Mouse (Mus musculus): ENCODE measurements at regions not wholly inside any gene's neighbourhood (a gene's known extent, or its start where the extent isn't known, plus 50 kb on each side); places are given as distances from the start of the nearest gene placed in this dataset.
A peak's percentile ranks its signal among the peaks of the same experiment; 100 is the strongest.

DNA sequence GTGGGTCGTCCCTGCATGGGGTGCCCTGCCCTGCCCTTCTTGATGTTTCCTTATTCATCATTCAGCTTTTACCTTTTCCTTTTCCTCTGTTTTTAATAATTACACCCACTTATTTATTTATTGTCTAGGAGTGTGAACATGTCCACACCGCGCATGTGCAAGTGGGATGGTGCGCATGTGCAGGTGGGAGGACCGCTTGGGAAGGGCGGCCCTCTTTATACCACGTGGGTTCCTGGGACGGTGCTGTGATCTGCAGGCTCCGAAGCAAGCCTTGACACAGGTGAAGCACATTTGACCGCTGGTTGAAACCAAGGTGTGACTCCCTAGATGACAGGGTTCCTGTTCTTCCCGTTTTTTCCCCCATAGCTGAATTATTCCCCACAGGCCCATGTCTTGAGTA, 60.0 kb downstream of the Syf2 start:
- no peak for TF ChIP-seq MAX (IDR thresholded peaks at IDR 0.05; ENCODE audit: low read depth)
- TF ChIP-seq SRF (IDR thresholded peaks at IDR 0.05; ENCODE audit: control insufficient read depth, insufficient read length, low read depth): no peak
- no peak for TF ChIP-seq CEBPB (IDR thresholded peaks at IDR 0.05; ENCODE audit: insufficient read depth, poor library complexity, severe bottlenecking)
- no peak for TF ChIP-seq TCF12 (IDR thresholded peaks at IDR 0.05; ENCODE audit: insufficient read depth, poor library complexity, severe bottlenecking)
- no peak for TF ChIP-seq POLR2A (IDR thresholded peaks at IDR 0.05; ENCODE audit: insufficient read length, low read depth)
- no peak for TF ChIP-seq MYOG (IDR thresholded peaks at IDR 0.05; ENCODE audit: control insufficient read depth in 1 of 3, insufficient read depth in 1 of 3, insufficient read length in 2 of 3, low read depth in 2 of 3)
- TF ChIP-seq USF1 (IDR thresholded peaks at IDR 0.05; ENCODE audit: low read depth): no peak
- no peak for TF ChIP-seq E2F4 (IDR thresholded peaks at IDR 0.05; ENCODE audit: insufficient read depth)
- TF ChIP-seq TCF3 (IDR thresholded peaks at IDR 0.05; ENCODE audit: insufficient read length, low read depth): no peak
- Histone ChIP-seq H3K27me3 (ENCODE audit: control insufficient read depth, insufficient read depth, insufficient read length) (no peaks in the 10 kb centered on the region), H3ac (ENCODE audit: control insufficient read depth, insufficient read length) (no peak overlapping the region), H3K4me2 (ENCODE audit: low read depth) (no peak overlapping the region), H3K36me3 (ENCODE audit: control insufficient read depth, insufficient read depth) (no peaks in the 10 kb centered on the region), H3K79me2 (ENCODE audit: control insufficient read depth, insufficient read depth) (no peaks in the 10 kb centered on the region), H3K4me3 (no peak overlapping the region)

DNA sequence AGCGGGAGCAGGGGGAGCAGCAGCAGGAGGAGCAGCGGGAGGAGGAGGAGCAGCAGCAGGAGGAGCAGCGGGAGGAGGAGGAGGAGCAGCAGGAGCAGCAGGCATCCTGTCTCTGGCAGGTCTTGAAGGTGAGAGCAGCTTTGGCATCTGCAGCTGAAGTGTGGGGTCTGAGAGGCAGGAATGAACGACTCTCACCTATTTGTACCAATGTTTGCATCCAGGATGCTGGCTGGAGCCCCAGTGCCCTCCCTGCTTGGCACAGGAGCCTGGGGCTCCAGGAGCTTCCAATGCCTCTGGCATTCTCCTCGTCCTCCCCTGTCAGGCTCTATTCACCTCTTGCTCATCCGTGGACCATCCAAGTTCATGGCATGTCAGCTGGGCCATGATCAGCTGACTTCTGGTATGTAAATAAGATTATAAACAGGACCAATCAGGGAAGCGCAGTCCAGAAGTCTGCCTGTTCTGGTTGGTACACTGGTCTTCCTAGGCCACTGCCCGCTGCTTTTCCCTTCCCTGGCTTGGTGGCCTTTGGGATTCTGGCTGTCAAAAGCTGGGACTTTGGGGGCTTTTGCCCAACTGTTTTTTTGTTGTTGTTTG, 62.9 kb downstream of the Syf2 start:
- no peaks in the 10 kb centered on the region for H3K79me2 ChIP-seq (ENCODE audit: control insufficient read depth, insufficient read depth)
- TF ChIP-seq TCF12 (IDR thresholded peaks at IDR 0.05; ENCODE audit: insufficient read depth, poor library complexity, severe bottlenecking): no peak
- TF ChIP-seq USF1 (IDR thresholded peaks at IDR 0.05; ENCODE audit: low read depth): peak; percentile 33
- H3K27me3 ChIP-seq (ENCODE audit: control insufficient read depth, insufficient read depth, insufficient read length): no peaks in the 10 kb centered on the region
- no peak overlapping the region for H3ac ChIP-seq (ENCODE audit: control insufficient read depth, insufficient read length)
- H3K4me3 ChIP-seq: no peak overlapping the region
- no peaks in the 10 kb centered on the region for H3K36me3 ChIP-seq (ENCODE audit: control insufficient read depth, insufficient read depth)
- no peak overlapping the region for H3K4me2 ChIP-seq (ENCODE audit: low read depth)

DNA sequence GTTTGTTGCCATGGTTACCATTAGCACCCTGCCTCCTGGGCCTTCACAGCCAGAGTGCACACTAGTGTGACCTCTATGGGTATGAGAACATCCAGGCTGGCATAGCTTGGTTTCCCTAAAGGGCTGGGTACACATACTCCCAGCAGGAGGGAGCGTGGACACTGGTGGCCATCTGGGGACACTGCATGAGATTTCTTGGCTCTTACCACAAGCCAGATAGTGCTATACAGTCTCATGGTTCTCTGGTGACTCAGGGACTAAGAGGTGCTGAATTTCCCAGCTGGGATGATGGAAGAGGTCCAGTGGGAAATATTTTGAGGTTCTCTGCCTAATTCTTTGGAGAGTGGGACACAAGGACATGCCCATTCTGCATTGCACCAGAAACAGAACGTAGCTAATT, 63.5 kb downstream of the Syf2 start:
- TF ChIP-seq MYOG (IDR thresholded peaks at IDR 0.05; ENCODE audit: control insufficient read depth in 1 of 3, insufficient read depth in 1 of 3, insufficient read length in 2 of 3, low read depth in 2 of 3): peak in 1 of 3 experiments; percentile 20
- TF ChIP-seq TCF3 (IDR thresholded peaks at IDR 0.05; ENCODE audit: insufficient read length, low read depth): no peak
- H3K79me2 ChIP-seq (ENCODE audit: control insufficient read depth, insufficient read depth): no peaks in the 10 kb centered on the region
- no peak overlapping the region for H3ac ChIP-seq (ENCODE audit: control insufficient read depth, insufficient read length)
- H3K27me3 ChIP-seq (ENCODE audit: control insufficient read depth, insufficient read depth, insufficient read length): no peaks in the 10 kb centered on the region
- no peak overlapping the region for H3K4me2 ChIP-seq (ENCODE audit: low read depth)
- no peak overlapping the region for H3K4me3 ChIP-seq
- H3K36me3 ChIP-seq (ENCODE audit: control insufficient read depth, insufficient read depth): no peaks in the 10 kb centered on the region

DNA sequence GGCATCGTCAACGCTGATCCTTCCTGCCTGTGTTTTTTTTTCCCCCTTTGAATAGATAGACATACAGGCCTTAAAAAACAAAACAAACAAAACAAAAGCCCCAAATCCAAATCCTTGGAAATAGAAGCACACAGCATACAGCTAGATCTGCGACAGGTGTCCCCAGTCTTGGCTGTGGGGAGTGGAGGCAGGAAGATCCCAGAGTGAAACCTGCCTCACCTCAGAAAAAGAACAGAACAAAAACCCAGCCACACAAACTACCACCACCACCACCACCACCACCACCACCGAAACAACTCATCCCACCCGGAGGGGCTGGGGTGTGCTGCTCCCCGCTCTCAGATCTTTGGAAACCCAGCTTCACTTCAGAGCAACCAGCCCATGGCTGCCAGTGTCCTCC, 64.0 kb downstream of the Syf2 start:
- TF ChIP-seq MYOD1 (IDR thresholded peaks at IDR 0.05; ENCODE audit: control insufficient read depth in 1 of 3, insufficient read length in 2 of 3, low read depth in 2 of 3): no peak
- no peak for TF ChIP-seq POLR2AphosphoS2 (IDR thresholded peaks at IDR 0.05; ENCODE audit: insufficient read length, low read depth)
- TF ChIP-seq CEBPB (IDR thresholded peaks at IDR 0.05; ENCODE audit: insufficient read depth, poor library complexity, severe bottlenecking): no peak
- no peak for TF ChIP-seq REST (IDR thresholded peaks at IDR 0.05; ENCODE audit: insufficient read depth, insufficient read length)
- TF ChIP-seq MYOG (IDR thresholded peaks at IDR 0.05; ENCODE audit: control insufficient read depth in 1 of 3, insufficient read depth in 1 of 3, insufficient read length in 2 of 3, low read depth in 2 of 3): no peak
- no peak for TF ChIP-seq TCF12 (IDR thresholded peaks at IDR 0.05; ENCODE audit: insufficient read depth, poor library complexity, severe bottlenecking)
- no peak for TF ChIP-seq USF1 (IDR thresholded peaks at IDR 0.05; ENCODE audit: low read depth)
- no peak for TF ChIP-seq SRF (IDR thresholded peaks at IDR 0.05; ENCODE audit: control insufficient read depth, insufficient read length, low read depth)
- TF ChIP-seq POLR2A (IDR thresholded peaks at IDR 0.05; ENCODE audit: insufficient read length, low read depth): no peak
- TF ChIP-seq MAX (IDR thresholded peaks at IDR 0.05; ENCODE audit: low read depth): no peak
- TF ChIP-seq TCF3 (IDR thresholded peaks at IDR 0.05; ENCODE audit: insufficient read length, low read depth): no peak
- TF ChIP-seq E2F4 (IDR thresholded peaks at IDR 0.05; ENCODE audit: insufficient read depth): no peak

DNA sequence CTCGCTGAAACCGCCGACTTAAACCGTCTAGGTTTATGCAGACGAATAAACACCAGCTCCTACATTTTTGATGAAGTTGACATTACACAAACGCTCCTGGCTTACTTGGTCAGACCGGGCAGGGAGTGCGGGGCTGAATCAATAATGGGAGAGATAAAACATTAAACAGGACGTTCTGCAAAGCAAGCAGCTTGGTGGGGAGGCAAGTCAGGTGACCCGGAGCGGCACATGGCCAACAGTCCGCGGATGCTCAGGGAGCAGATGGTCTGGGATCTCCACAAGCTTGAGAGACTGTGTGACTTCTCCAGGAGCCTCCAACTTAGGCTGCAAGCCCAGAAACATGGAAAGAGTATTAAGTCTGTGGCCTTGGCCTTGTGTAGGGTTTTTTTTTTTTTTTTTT, 64.4 kb downstream of the Syf2 start:
- no peak overlapping the region for H3K4me3 ChIP-seq
- H3K4me2 ChIP-seq (ENCODE audit: low read depth): no peak overlapping the region
- H3K36me3 ChIP-seq (ENCODE audit: control insufficient read depth, insufficient read depth): no peaks in the 10 kb centered on the region
- H3K79me2 ChIP-seq (ENCODE audit: control insufficient read depth, insufficient read depth): no peaks in the 10 kb centered on the region
- no peaks in the 10 kb centered on the region for H3K27me3 ChIP-seq (ENCODE audit: control insufficient read depth, insufficient read depth, insufficient read length)
- H3ac ChIP-seq (ENCODE audit: control insufficient read depth, insufficient read length): no peak overlapping the region
- no peak for TF ChIP-seq MYOG (IDR thresholded peaks at IDR 0.05; ENCODE audit: control insufficient read depth in 1 of 3, insufficient read depth in 1 of 3, insufficient read length in 2 of 3, low read depth in 2 of 3)
- no peak for TF ChIP-seq POLR2AphosphoS2 (IDR thresholded peaks at IDR 0.05; ENCODE audit: insufficient read length, low read depth)
- TF ChIP-seq CEBPB (IDR thresholded peaks at IDR 0.05; ENCODE audit: insufficient read depth, poor library complexity, severe bottlenecking): no peak
- TF ChIP-seq POLR2A (IDR thresholded peaks at IDR 0.05; ENCODE audit: insufficient read length, low read depth): no peak
- TF ChIP-seq USF1 (IDR thresholded peaks at IDR 0.05; ENCODE audit: low read depth): no peak
- no peak for TF ChIP-seq REST (IDR thresholded peaks at IDR 0.05; ENCODE audit: insufficient read depth, insufficient read length)
- TF ChIP-seq TCF3 (IDR thresholded peaks at IDR 0.05; ENCODE audit: insufficient read length, low read depth): no peak
- no peak for TF ChIP-seq TCF12 (IDR thresholded peaks at IDR 0.05; ENCODE audit: insufficient read depth, poor library complexity, severe bottlenecking)
- TF ChIP-seq E2F4 (IDR thresholded peaks at IDR 0.05; ENCODE audit: insufficient read depth): no peak
- TF ChIP-seq MYOD1 (IDR thresholded peaks at IDR 0.05; ENCODE audit: control insufficient read depth in 1 of 3, insufficient read length in 2 of 3, low read depth in 2 of 3): no peak
- TF ChIP-seq SRF (IDR thresholded peaks at IDR 0.05; ENCODE audit: control insufficient read depth, insufficient read length, low read depth): no peak
- no peak for TF ChIP-seq MAX (IDR thresholded peaks at IDR 0.05; ENCODE audit: low read depth)

More for the DNA sequence above, 64.0 kb downstream of the Syf2 start:
- Histone ChIP-seq H3K4me3 (no peak overlapping the region), H3ac (ENCODE audit: control insufficient read depth, insufficient read length) (no peak overlapping the region), H3K27me3 (ENCODE audit: control insufficient read depth, insufficient read depth, insufficient read length) (no peaks in the 10 kb centered on the region), H3K79me2 (ENCODE audit: control insufficient read depth, insufficient read depth) (no peaks in the 10 kb centered on the region), H3K4me2 (ENCODE audit: low read depth) (no peak overlapping the region), H3K36me3 (ENCODE audit: control insufficient read depth, insufficient read depth) (no peaks in the 10 kb centered on the region)

Measured in myocyte (in vitro differentiated cells).